Mouse (Mus musculus): ENCODE measurements around the gene Fsd1l. TPM values are rescaled to one million over a fixed set of nuclear protein-coding genes. Genes with fewer than 3 reads are reported as not detected.
"Not testable (repeated sequence)": the region's sequence is repeated elsewhere in the genome, so short reads cannot be mapped to it uniquely, and the experiment has no call there.

The Fsd1l gene
- total RNA-seq, 2 experiments from 2014 or later = 45.9 to 54.0 TPM

DNA sequence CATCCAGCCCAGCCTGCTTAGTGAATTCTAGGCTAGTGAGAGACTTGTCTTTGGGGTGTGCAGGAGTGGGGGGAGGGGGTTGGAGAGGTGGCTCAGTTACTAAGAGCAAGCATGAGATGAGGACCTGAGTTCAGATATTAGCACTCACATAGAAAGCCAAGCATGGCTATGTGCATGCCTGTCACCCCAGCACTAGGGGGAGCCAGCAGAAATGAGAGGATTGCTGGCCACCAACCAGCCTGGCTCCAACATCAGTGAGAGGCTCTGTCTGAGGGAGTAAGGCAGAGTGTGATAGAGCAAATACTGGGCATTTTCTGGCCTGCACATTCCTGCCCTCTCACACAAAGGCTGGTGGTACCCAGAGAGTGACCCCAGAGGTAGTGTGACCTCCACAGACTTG is 84.7 kb downstream of the Fsd1l start:
- no peak for DNase-seq (ENCODE audit: extremely low spot score in 1 of 2, low spot score in 2 of 2)
- intact Hi-C loops (cut with DNase I) = no loop called here

DNA sequence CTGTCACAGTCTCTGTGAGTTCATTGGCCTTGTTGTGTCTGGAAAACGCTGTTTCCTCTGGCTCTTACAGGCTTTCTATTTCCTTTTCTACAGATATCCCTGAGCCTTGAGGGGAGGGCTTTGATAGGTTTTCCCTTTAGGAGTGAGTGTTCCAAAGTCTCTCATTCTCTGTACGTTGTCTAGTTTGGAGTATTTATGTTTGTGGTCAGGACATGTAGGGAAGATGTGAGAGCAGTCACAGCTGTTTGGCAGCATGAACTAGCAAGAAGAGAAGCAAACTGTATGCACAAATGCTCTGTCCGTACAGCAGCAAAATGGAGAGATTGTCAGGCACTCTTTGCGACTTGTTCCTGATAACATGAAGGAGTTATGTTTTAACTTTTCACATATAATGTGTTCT is 86.3 kb downstream of the Fsd1l start:
- intact Hi-C loops (cut with DNase I) = no loop called here
- DNase-seq (ENCODE audit: extremely low spot score in 1 of 2, low spot score in 2 of 2) = no peak

DNA sequence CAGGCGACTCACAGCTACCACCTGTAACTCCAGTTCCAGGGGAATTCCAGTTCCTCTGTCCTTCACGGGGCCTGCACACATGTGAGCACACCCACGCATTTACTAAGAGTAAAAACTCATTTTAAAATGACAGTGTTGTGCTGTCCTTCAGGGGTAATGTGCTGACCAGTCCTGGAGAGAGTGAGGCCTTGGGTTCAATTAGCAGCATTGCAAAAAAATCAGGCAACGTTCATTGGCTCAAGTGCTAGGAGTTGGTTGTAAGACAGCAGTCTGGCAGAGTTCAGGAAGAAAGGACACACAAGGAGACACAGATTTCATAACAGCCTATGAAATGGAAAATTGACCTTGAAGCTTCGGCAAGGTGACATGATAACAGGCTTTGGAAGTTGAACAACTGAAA is 87.0 kb downstream of the Fsd1l start:
- DNase-seq (ENCODE audit: extremely low spot score in 1 of 2, low spot score in 2 of 2) = no peak
- intact Hi-C loops (cut with DNase I) = no loop called here

DNA sequence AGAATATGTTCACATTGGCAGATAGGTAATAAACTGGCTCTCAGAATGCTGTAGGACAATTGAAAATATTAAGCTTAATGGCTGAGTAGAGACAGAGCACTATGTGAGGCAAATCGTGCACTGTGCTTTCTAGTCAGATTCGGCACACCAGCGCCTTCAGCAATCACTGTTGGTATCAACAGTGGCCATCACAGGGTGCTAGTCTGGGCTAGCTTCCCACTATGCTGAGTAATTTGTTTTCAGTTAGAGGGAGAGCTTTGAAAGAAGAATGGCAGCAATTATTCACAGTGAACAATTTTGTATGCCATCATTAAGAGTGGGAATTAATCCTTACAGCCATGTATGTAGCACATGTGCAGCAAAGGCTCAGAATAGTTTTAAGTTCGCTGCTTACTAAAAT is 91.2 kb downstream of the Fsd1l start:
- intact Hi-C loops (cut with DNase I) = no loop called here
- no peak for DNase-seq (ENCODE audit: extremely low spot score in 1 of 2, low spot score in 2 of 2)

DNA sequence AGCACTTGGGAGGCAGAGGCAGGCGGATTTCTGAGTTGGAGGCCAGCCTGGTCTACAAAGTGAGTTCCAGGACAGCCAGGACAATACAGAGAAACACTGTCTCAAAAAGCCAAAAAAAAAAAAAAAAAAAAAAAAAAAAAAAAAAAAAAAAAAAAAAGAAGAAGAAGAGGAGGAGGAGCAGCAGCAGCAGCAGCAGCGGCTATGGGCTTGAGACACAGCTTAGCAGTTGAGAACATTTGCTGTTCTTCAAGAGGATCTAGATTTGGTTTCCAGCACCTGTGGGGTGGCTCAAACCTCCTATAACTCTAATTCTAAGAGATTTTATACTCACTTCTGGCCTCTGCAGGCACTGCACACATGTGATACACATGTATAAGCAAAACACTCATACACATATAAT is 94.8 kb downstream of the Fsd1l start:
- DNase-seq (ENCODE audit: extremely low spot score in 1 of 2, low spot score in 2 of 2); intact Hi-C loops (cut with DNase I): not testable (repeated sequence)

DNA sequence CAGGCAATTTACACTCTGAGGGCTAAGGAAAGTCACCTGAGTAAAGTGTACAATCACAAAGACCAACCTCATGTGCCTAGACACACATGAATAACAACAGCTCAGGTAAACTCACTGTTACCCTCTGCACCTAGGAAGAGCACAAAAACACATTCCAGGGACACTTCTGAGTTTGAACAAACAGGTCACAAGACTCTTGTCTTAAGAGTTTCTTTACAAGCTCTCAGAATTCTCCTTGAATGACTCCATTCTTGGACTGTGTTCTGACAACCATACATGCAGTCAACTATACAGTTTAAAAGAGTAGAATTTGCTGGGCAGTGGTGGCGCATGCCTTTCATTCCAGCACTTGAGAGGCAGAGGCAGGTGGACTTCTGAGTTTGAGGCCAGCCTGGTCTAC is 96.8 kb downstream of the Fsd1l start:
- no peak for DNase-seq (ENCODE audit: extremely low spot score in 1 of 2, low spot score in 2 of 2)
- intact Hi-C loops (cut with DNase I) = no loop called here

DNA sequence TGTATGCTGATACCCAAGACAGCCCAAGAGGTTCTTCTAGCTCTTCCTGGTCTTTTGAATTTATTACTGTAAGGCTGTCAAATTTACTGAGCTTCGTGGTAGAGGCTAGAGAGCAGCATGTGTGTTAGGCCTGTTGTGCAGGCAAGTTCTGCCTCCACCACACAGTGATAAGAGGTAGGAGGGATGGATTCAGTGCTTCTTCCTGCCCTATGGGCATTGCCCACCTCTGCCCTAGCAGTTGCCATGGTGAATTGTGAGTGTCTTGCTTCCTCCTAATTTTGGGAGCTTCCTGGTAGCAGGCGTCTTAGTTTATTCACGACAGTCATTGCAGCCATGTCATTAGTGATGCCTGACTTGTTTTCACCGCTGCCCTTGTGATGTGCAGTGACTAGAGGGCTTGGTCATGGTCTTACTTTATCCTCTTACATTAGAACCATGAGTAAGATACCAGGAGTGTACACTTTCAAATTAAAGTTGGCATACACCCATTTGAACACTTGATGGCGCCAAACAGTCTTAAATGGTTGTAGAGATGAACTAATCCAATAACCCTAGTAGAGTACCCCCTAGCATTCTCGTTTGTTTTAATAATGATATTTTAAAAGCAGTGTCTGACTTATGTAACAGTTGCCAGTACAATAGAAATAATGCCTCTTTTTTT is 107.8 kb downstream of the Fsd1l start:
- intact Hi-C loops (cut with DNase I) = loop anchor here (5.0 kb wide), 1 partner anchor 88 kb away; the partner anchor contains the start of gene Tmem38b
- peak; percentile 32 to 58 for DNase-seq (ENCODE audit: extremely low spot score in 1 of 2, low spot score in 2 of 2)

DNA sequence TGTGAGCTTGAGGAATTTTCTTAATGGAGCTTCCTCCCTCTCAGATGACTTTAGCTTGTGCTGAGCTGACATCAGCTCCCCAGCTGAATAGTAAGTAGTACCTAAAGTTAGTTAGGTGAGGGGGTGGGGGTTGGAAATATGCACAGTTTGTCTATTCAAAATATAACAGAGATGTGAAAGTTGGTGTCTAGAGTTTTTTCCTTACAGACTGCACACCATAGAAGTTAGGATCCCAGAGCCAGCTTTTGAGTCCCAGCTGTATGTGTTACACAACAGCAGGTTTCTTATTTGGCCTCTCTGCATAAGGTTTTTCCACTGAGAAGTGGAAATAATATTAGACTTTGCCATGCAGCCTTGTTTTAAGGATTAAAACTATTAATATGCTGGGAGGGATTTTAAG is 118.6 kb downstream of the Fsd1l start:
- intact Hi-C loops (cut with DNase I) = no loop called here
- no peak for DNase-seq (ENCODE audit: extremely low spot score in 1 of 2, low spot score in 2 of 2)

DNA sequence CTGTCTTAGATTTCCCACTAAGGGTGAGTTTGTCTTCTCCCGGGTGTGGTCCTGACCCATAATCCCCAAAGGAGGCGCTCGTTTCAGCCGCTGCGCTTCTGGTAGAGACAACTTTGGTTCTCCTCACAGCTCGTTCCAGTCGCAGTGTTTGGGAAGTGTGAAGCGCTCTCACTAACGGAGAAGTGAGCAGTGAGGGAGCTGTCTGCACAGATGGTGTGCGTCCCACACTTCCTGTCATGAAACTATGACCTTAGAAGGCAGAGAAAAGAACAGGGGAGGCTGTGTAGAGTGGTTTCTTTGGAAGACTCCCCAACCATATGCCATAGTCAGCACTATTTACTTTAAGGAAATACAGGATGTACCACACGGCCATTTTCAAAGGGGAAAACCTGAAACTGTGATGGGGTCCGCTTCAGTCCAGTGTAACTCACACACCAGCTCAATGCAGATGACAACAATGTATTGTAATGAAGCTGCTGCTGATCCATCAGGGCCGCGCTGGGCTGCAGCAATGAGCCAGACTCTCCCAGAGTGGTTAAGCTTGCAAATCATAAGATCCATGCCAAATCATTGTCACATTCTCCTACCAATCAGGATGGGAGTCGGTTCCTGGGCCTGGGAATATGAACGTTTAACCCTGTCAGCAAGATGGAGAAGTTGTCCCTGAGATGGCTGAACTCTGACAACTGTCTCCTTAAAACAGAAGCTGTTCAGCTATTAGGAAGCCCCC is 119.3 kb downstream of the Fsd1l start:
- peak; percentile 27 to 30 for DNase-seq (ENCODE audit: extremely low spot score in 1 of 2, low spot score in 2 of 2)
- intact Hi-C loops (cut with DNase I) = no loop called here

Other genes starting within 250 kb of the Fsd1l start
- gene Slc44a1, start 191.1 kb upstream of the Fsd1l start, total RNA-seq (2021) = 10 to 100 TPM; 51.4 to 57.3 TPM
- gene Fktn, start 82.5 kb downstream of the Fsd1l start, total RNA-seq (2021) = 10 to 100 TPM; 27.6 to 28.9 TPM
- under 1 TPM in 1 of 2 experiments, not detected in 1; 0.11 TPM for gene Tal2, start 148.2 kb downstream of the Fsd1l start, total RNA-seq (2021)
- 10 to 100 TPM; 10.7 to 13.6 TPM for gene Tmem38b, start 194.6 kb downstream of the Fsd1l start, total RNA-seq (2021)